Mouse (Mus musculus) right cerebral cortex, postnatal 10 days (tissue): Measurements from ENCODE around the gene Abhd8.
"Not testable (repeated sequence)": the region's sequence is repeated elsewhere in the genome, so short reads cannot be mapped to it uniquely, and the experiment has no call there.

ENCODE experiments used
- DNase-seq, 2 experiments: peaks; one replicate each; pipeline ENCODE4 v3.0.0; 2021; ENCODE audit warnings: low spot score in 2 of 2

The Abhd8 gene

GRCm38 (mm10) chr8:71461152-71461840 lies 2.2 kb downstream of the Abhd8 start:
- DNase-seq = peak in 1 of 2 experiments; percentile 60

GRCm38 (mm10) chr8:71460716-71461115 lies 2.7 kb downstream of the Abhd8 start:
- DNase-seq = peak in 1 of 2 experiments; percentile 8

- DNase-seq = peak; percentile 25 to 38
Observed at GRCm38 (mm10) chr8:71457659-71458270, 5.7 kb downstream of the Abhd8 start.

GRCm38 (mm10) chr8:71456906-71457305 lies 6.5 kb downstream of the Abhd8 start:
- DNase-seq = peak; percentile 23 to 33

- peak; percentile 19 for DNase-seq
Observed at GRCm38 (mm10) chr8:71454668-71455067, 8.8 kb downstream of the Abhd8 start.

GRCm38 (mm10) chr8:71452669-71453068 lies 10.8 kb downstream of the Abhd8 start:
- peak in 1 of 2 experiments; percentile 10 for DNase-seq

GRCm38 (mm10) chr8:71451777-71452176 lies 11.7 kb downstream of the Abhd8 start:
- DNase-seq = peak in 1 of 2 experiments; percentile 11

GRCm38 (mm10) chr8:71451337-71451736 lies 12.1 kb downstream of the Abhd8 start:
- DNase-seq = no peak

- DNase-seq = no peak
Observed at GRCm38 (mm10) chr8:71445096-71445495, 18.4 kb downstream of the Abhd8 start.

- peak in 1 of 2 experiments; percentile 66 for DNase-seq
Observed at GRCm38 (mm10) chr8:71441404-71441803, 22.1 kb downstream of the Abhd8 start.

GRCm38 (mm10) chr8:71437041-71437440 lies 26.4 kb downstream of the Abhd8 start:
- no peak for DNase-seq

GRCm38 (mm10) chr8:71432935-71433334 lies 30.5 kb downstream of the Abhd8 start:
- DNase-seq = not testable (repeated sequence)

GRCm38 (mm10) chr8:71422121-71422520 lies 41.3 kb downstream of the Abhd8 start:
- DNase-seq = no peak

GRCm38 (mm10) chr8:71411535-71412273 lies 51.8 kb downstream of the Abhd8 start:
- no peak for DNase-seq

- DNase-seq = no peak
Observed at GRCm38 (mm10) chr8:71408231-71408630, 55.2 kb downstream of the Abhd8 start.

GRCm38 (mm10) chr8:71407441-71407840 lies 56.0 kb downstream of the Abhd8 start:
- no peak for DNase-seq
